45 mouse cellular contexts compared by ENCODE assay signal in the genomic region with DNA sequence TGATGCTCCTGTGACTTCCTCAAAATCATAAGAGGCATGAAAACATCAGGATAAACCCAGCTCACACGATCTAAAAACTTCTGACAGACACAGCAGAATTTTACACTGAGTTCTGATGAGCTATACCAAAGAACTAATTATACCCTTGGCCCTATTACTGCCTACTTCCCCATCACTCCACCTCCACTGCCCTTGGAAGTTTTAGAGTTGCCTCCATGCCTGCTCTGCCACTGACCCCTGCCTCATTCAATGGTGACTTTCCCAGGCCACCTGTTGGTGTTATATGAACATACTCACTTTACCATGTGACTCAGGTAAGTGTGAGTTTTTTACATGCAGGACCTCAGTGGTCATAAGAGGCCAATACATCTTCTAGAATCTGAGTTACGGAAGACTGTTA. TPM values are rescaled to one million over a fixed set of nuclear protein-coding genes. Genes with fewer than 3 reads are reported as not detected.
"Had no signal": no experiment of that assay in that cellular context is flagged by ENCODE, and none has a peak within 500 bp of the region (broad histone marks: within the 10 kb centered on the region; RNA-seq: fewer than 3 reads in every experiment).

No protein-coding gene starts in this region.

- H3K36me3 ChIP-seq: limb, embryonic 10.5 days; limb, embryonic 12.5 days; limb, embryonic 13.5 days; limb, embryonic 15.5 days; liver, embryonic 12.5 days; liver, embryonic 13.5 days; liver, embryonic 15.5 days; lung, embryonic 15.5 days; midbrain, embryonic 10.5 days; midbrain, embryonic 12.5 days; midbrain, embryonic 13.5 days; midbrain, embryonic 15.5 days; neural tube, embryonic 12.5 days had no signal

- H3K4me1 ChIP-seq: liver, embryonic 13.5 days; liver, embryonic 15.5 days; midbrain, embryonic 12.5 days had no signal

- H3K4me3 ChIP-seq: limb, embryonic 10.5 days; limb, embryonic 12.5 days; limb, embryonic 13.5 days; limb, embryonic 15.5 days; liver, embryonic 12.5 days; liver, embryonic 13.5 days; liver, embryonic 15.5 days; lung, embryonic 15.5 days; megakaryocyte, embryonic 14.5 days; midbrain, embryonic 10.5 days; midbrain, embryonic 12.5 days; midbrain, embryonic 13.5 days; midbrain, embryonic 15.5 days; myocyte; neural tube, embryonic 12.5 days had no signal

- H3K27ac ChIP-seq: limb, embryonic 10.5 days; limb, embryonic 12.5 days; limb, embryonic 13.5 days; limb, embryonic 15.5 days; liver, embryonic 12.5 days; liver, embryonic 13.5 days; liver, embryonic 14.5 days; liver, embryonic 15.5 days; lung, embryonic 15.5 days; midbrain, embryonic 10.5 days; midbrain, embryonic 12.5 days; midbrain, embryonic 13.5 days; midbrain, embryonic 15.5 days; neural tube, embryonic 12.5 days had no signal

- DNase-seq: left cerebral cortex, postnatal 4 days; liver; liver, embryonic 13.5 days; liver, postnatal 0 days; lung, adult 18-20 months; lung, adult 2 months; lung, embryonic 14.5 days; lung, postnatal 10 days; lung, postnatal 14 days; lung, postnatal 36 days; lung, postnatal 4 days; midbrain, embryonic 14.5 days had no signal

- H3K9me3 ChIP-seq: limb, embryonic 10.5 days; limb, embryonic 12.5 days; limb, embryonic 13.5 days; limb, embryonic 15.5 days; liver, embryonic 12.5 days; liver, embryonic 13.5 days; liver, embryonic 15.5 days; lung, embryonic 15.5 days; midbrain, embryonic 10.5 days; midbrain, embryonic 12.5 days; midbrain, embryonic 13.5 days; midbrain, embryonic 15.5 days; neural tube, embryonic 12.5 days had no signal

- H3K27me3 ChIP-seq: lung, embryonic 15.5 days; midbrain, embryonic 15.5 days; neural tube, embryonic 12.5 days had no signal

RNA-seq across cellular contexts. Expression of a gene that starts 13.7 kb away (rescaled TPM):
- total RNA-seq: left cerebral cortex, postnatal 10 days; left cerebral cortex, postnatal 14 days; left cerebral cortex, postnatal 25 days; left cerebral cortex, postnatal 36 days; left cerebral cortex, postnatal 4 days; liver, adult 2 months; megakaryocyte, adult 5-6 weeks; megakaryocyte-erythroid progenitor cell, adult 5-6 weeks; midbrain, postnatal 0 days; monocyte, adult 5-6 weeks had no signal
- polyA plus RNA-seq: limb, embryonic 10.5 days; limb, embryonic 11.5 days; limb, embryonic 12.5 days; limb, embryonic 13.5 days; limb, embryonic 14.5 days; limb, embryonic 15.5 days; liver, adult 2 months; liver, embryonic 11.5 days; liver, embryonic 12.5 days; liver, embryonic 13.5 days; liver, embryonic 14.5 days; liver, embryonic 15.5 days; liver, embryonic 16.5 days; lung, adult 2 months; lung, embryonic 14.5 days; lung, embryonic 15.5 days; lung, embryonic 16.5 days; lung, postnatal 0 days; midbrain, embryonic 10.5 days; midbrain, embryonic 11.5 days; midbrain, embryonic 12.5 days; midbrain, embryonic 13.5 days; midbrain, embryonic 14.5 days; midbrain, embryonic 15.5 days; midbrain, embryonic 16.5 days; midbrain, postnatal 0 days; myocyte; neural tube, embryonic 11.5 days; neural tube, embryonic 12.5 days had no signal

RNA-seq across cellular contexts. Expression of a gene that starts 29.2 kb away (rescaled TPM):
- total RNA-seq: monocyte, adult 5-6 weeks had no signal
